Comparison of ENCODE assay signal across 9 mouse cellular contexts in the genomic region with DNA sequence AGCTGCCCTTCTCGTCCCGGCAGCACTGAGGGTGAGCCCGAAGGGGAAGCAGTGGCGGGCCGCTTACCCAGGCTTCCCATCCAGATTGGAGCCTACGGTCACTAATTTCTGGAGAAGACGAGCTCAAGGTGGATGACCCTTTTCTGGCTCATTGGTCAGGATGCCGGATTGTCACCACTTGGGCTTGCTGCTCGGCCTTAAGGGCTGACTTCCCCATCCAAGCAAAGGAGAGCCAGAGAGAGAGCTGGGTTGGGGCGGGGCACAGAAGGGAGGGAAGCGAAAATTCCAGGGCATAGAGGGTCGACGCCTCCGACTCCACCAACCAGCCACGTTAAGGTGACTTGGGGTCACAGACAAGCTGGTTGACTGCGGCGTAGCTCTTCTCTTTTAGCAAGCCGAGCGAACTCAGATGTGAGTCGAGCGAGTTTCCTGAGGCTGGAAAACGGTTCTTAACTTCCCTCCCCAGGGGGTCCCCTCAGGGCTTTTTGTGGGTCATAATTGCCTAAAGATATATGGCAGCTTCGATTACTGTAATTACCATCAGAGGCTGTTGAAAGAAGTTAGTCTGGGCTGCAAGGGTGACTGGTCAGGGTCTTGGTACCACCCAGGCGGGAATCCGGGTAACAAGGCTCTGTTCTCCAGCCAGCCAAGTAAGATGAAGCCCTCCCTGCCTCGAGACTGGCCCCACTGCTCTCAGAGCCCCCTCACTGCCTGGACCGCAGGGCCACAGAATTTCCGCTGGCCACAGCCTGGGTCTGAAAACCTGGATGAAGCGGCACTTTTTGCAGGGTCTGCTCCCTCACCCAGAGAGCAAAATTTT. TPM values are rescaled to one million over a fixed set of nuclear protein-coding genes. Genes with fewer than 3 reads are reported as not detected.
DNase-seq lines count a peak whose midpoint lies in the region; ATAC-seq and TF ChIP-seq lines count a peak whose summit lies in the region.
"Had no signal": no experiment of that assay in that cellular context is flagged by ENCODE, and none has a peak within 500 bp of the region (broad histone marks: within the 10 kb centered on the region; RNA-seq: fewer than 3 reads in every experiment).

No protein-coding gene starts in this region.

- no peak for TF ChIP-seq CTCF in heart, postnatal 0 days (IDR thresholded peaks at IDR 0.05; ENCODE audit: low read depth)

- no peaks in the 10 kb centered on the region for H3K9me3 ChIP-seq in liver, embryonic 13.5 days (replicated peaks)
- no peaks in the 10 kb centered on the region for H3K9me3 ChIP-seq in liver, embryonic 11.5 days (ENCODE audit: control insufficient read depth, low read length)
- H3K9me3 ChIP-seq in embryonic facial prominence, embryonic 11.5 days (replicated peaks; ENCODE audit: control insufficient read depth, low read length), result no peaks in the 10 kb centered on the region
- no peaks in the 10 kb centered on the region for H3K9me3 ChIP-seq in heart, postnatal 0 days (replicated peaks; ENCODE audit: control insufficient read depth, low read length)
- H3K9me3 ChIP-seq in neural tube, embryonic 15.5 days (replicated peaks), result no peaks in the 10 kb centered on the region

- no peak overlapping the region for H3K9ac ChIP-seq in liver, embryonic 13.5 days
- no peak overlapping the region for H3K9ac ChIP-seq in liver, embryonic 11.5 days (ENCODE audit: low read depth, low read length)
- H3K9ac ChIP-seq in embryonic facial prominence, embryonic 11.5 days (replicated peaks; ENCODE audit: low read length), result peak overlapping the region; percentile 18; the same call in 1 of the 2 replicates
- H3K9ac ChIP-seq in heart, postnatal 0 days (replicated peaks; ENCODE audit: low read depth, low read length), result no peak overlapping the region
- H3K9ac ChIP-seq in neural tube, embryonic 15.5 days (replicated peaks), result no peak overlapping the region

- DNase-seq in liver, embryonic 13.5 days, result no peak
- no peak for DNase-seq in liver, embryonic 11.5 days (ENCODE audit: low spot score)
- no peak for DNase-seq in embryonic facial prominence, embryonic 11.5 days (ENCODE audit: low spot score)
- DNase-seq in heart, postnatal 0 days (ENCODE audit: low spot score), result no peak
- DNase-seq in cerebellum, adult 11 months, result no peak
- no peak for DNase-seq in urinary bladder, postnatal 10 days (ENCODE audit: low spot score)
- DNase-seq: kidney, postnatal 14 days; lung, postnatal 10 days had no signal

- WGBS in liver, embryonic 13.5 days (ENCODE audit: insufficient replicate concordance), result 2% methylated on average over 29 of the region's 29 CpGs
- 1% methylated on average over 29 of the region's 29 CpGs for WGBS in liver, embryonic 11.5 days
- WGBS in embryonic facial prominence, embryonic 11.5 days, result under 1% methylated on average over 29 of the region's 29 CpGs
- 3% methylated on average over 29 of the region's 29 CpGs for WGBS in heart, postnatal 0 days
- 2% methylated on average over 29 of the region's 29 CpGs for WGBS in neural tube, embryonic 15.5 days

- ATAC-seq in liver, embryonic 13.5 days (ENCODE audit: low read depth), result no peak
- no peak for ATAC-seq in liver, embryonic 11.5 days (replicated peaks; ENCODE audit: low FRiP score)
- no peak for ATAC-seq in embryonic facial prominence, embryonic 11.5 days (replicated peaks; ENCODE audit: insufficient number of reproducible peaks, low FRiP score, low TSS enrichment, low read depth)
- no peak for ATAC-seq in heart, postnatal 0 days (ENCODE audit: insufficient read depth, low read depth)
- no peak for ATAC-seq in neural tube, embryonic 15.5 days (ENCODE audit: low FRiP score)

- peak overlapping the region; percentile 12; the same call in 1 of the 2 replicates for H3K4me3 ChIP-seq in liver, embryonic 13.5 days (replicated peaks)
- H3K4me3 ChIP-seq in liver, embryonic 11.5 days (ENCODE audit: low read depth, low read length), result no peak overlapping the region
- H3K4me3 ChIP-seq in embryonic facial prominence, embryonic 11.5 days (ENCODE audit: low read depth, low read length), result peak overlapping the region; percentile 17; the same call in 1 of the 2 replicates
- peak overlapping the region; percentile 27 for H3K4me3 ChIP-seq in heart, postnatal 0 days (ENCODE audit: low read depth, low read length)
- H3K4me3 ChIP-seq in neural tube, embryonic 15.5 days (replicated peaks), result no peak overlapping the region

- TF ChIP-seq EP300 in heart, postnatal 0 days (IDR thresholded peaks at IDR 0.05; ENCODE audit: low read depth), result no peak

- peak overlapping the region; percentile 14; the same call in 1 of the 2 replicates for H3K4me2 ChIP-seq in liver, embryonic 13.5 days
- no peak overlapping the region for H3K4me2 ChIP-seq in liver, embryonic 11.5 days
- peak overlapping the region; percentile 32 for H3K4me2 ChIP-seq in embryonic facial prominence, embryonic 11.5 days (ENCODE audit: low read depth, low read length)
- 0 out of 2 replicates have a peak overlapping the region, but pooled peaks have one; percentile 42 for H3K4me2 ChIP-seq in heart, postnatal 0 days (ENCODE audit: low read depth, low read length)
- H3K4me2 ChIP-seq in neural tube, embryonic 15.5 days, result 0 out of 2 replicates have a peak overlapping the region, but pooled peaks have one; percentile 7

- no peaks in the 10 kb centered on the region for H3K36me3 ChIP-seq in liver, embryonic 13.5 days
- no peaks in the 10 kb centered on the region for H3K36me3 ChIP-seq in liver, embryonic 11.5 days (ENCODE audit: control insufficient read depth, insufficient read depth, low read length)
- H3K36me3 ChIP-seq in embryonic facial prominence, embryonic 11.5 days (replicated peaks; ENCODE audit: control insufficient read depth, insufficient read depth, low read depth, low read length), result no peaks in the 10 kb centered on the region
- no peaks in the 10 kb centered on the region for H3K36me3 ChIP-seq in heart, postnatal 0 days (replicated peaks; ENCODE audit: control insufficient read depth, insufficient read depth, low read length)
- no peaks in the 10 kb centered on the region for H3K36me3 ChIP-seq in neural tube, embryonic 15.5 days

- peaks cover 23% of the 10 kb centered on the region for H3K4me1 ChIP-seq in liver, embryonic 13.5 days (replicated peaks)
- peaks cover 5% of the 10 kb centered on the region; the same call in 1 of the 2 replicates for H3K4me1 ChIP-seq in liver, embryonic 11.5 days (replicated peaks; ENCODE audit: control insufficient read depth, insufficient read depth, low read length)
- no peaks in the 10 kb centered on the region; the same call in none of the 2 replicates for H3K4me1 ChIP-seq in embryonic facial prominence, embryonic 11.5 days (ENCODE audit: control insufficient read depth, insufficient read depth, low read length)
- H3K4me1 ChIP-seq in heart, postnatal 0 days (ENCODE audit: control insufficient read depth, insufficient read depth), result peaks cover 7% of the 10 kb centered on the region; the same call in 1 of the 2 replicates
- peaks cover 27% of the 10 kb centered on the region for H3K4me1 ChIP-seq in neural tube, embryonic 15.5 days

- H3K27me3 ChIP-seq in liver, embryonic 13.5 days, result peaks cover 100% of the 10 kb centered on the region
- peaks cover 99% of the 10 kb centered on the region for H3K27me3 ChIP-seq in liver, embryonic 11.5 days (replicated peaks; ENCODE audit: control insufficient read depth, insufficient read depth, low read length)
- H3K27me3 ChIP-seq in embryonic facial prominence, embryonic 11.5 days (ENCODE audit: control insufficient read depth, insufficient read depth, low read length), result peaks cover 76% of the 10 kb centered on the region
- peaks cover 100% of the 10 kb centered on the region for H3K27me3 ChIP-seq in heart, postnatal 0 days (ENCODE audit: control insufficient read depth, insufficient read depth, low read length)
- H3K27me3 ChIP-seq in neural tube, embryonic 15.5 days (replicated peaks), result peaks cover 95% of the 10 kb centered on the region

- no peak overlapping the region for H3K27ac ChIP-seq in liver, embryonic 13.5 days
- no peak overlapping the region for H3K27ac ChIP-seq in liver, embryonic 11.5 days (ENCODE audit: low read depth, low read length)
- H3K27ac ChIP-seq in embryonic facial prominence, embryonic 11.5 days (replicated peaks; ENCODE audit: low read depth, low read length), result no peak overlapping the region
- no peak overlapping the region for H3K27ac ChIP-seq in heart, postnatal 0 days (ENCODE audit: low read depth)
- H3K27ac ChIP-seq in neural tube, embryonic 15.5 days (replicated peaks), result no peak overlapping the region

RNA-seq across cellular contexts. Expression of gene Nr2e1, which starts 3.1 kb away (rescaled TPM):
- polyA plus RNA-seq in liver, embryonic 13.5 days (2015; fragmentation: Nextera tagmentation; extraction: Ambion mirVana), result not detected in 2 replicates
- polyA plus RNA-seq in liver, embryonic 11.5 days (2014; fragmentation: Nextera tagmentation; extraction: Ambion mirVana), result not detected in 2 replicates
- polyA plus RNA-seq in embryonic facial prominence, embryonic 11.5 days (2014; fragmentation: Nextera tagmentation; extraction: Ambion mirVana), result 8.6 and 11.8 TPM in 2 replicates
- not detected in 2 replicates for total RNA-seq in heart, postnatal 0 days (2014; rRNA removed; ENCODE audit: low replicate concordance)
- not detected in 2 replicates for polyA plus RNA-seq in heart, postnatal 0 days (2015; fragmentation: Nextera tagmentation; extraction: Ambion mirVana)
- not detected in 2 replicates for polyA plus RNA-seq in neural tube, embryonic 15.5 days (2015; fragmentation: Nextera tagmentation; extraction: Ambion mirVana)

RNA-seq across cellular contexts. Expression of gene Ostm1, which starts 3.3 kb away (rescaled TPM):
- polyA plus RNA-seq in liver, embryonic 13.5 days (2015; fragmentation: Nextera tagmentation; extraction: Ambion mirVana), result 15.6 and 18.4 TPM in 2 replicates
- 24.8 and 27.7 TPM in 2 replicates for polyA plus RNA-seq in liver, embryonic 11.5 days (2014; fragmentation: Nextera tagmentation; extraction: Ambion mirVana)
- polyA plus RNA-seq in embryonic facial prominence, embryonic 11.5 days (2014; fragmentation: Nextera tagmentation; extraction: Ambion mirVana), result 15.5 and 16.0 TPM in 2 replicates
- total RNA-seq in heart, postnatal 0 days (2014; rRNA removed; ENCODE audit: low replicate concordance), result 13.8 and 26.7 TPM in 2 replicates
- polyA plus RNA-seq in heart, postnatal 0 days (2015; fragmentation: Nextera tagmentation; extraction: Ambion mirVana), result 17.7 and 20.2 TPM in 2 replicates
- 33.7 and 36.1 TPM in 2 replicates for polyA plus RNA-seq in neural tube, embryonic 15.5 days (2015; fragmentation: Nextera tagmentation; extraction: Ambion mirVana)

Comparison
In these comparisons a context has a peak if more than half of its experiments do, and no peak if none do; other contexts are left out.
1. H3K4me3 ChIP-seq: peak in liver, embryonic 13.5 days (single experiment), embryonic facial prominence, embryonic 11.5 days (single experiment) and heart, postnatal 0 days (single experiment); none in liver, embryonic 11.5 days (single experiment) and neural tube, embryonic 15.5 days (single experiment).